Mouse (Mus musculus) gastrocnemius, postnatal 14 days (tissue): Measurements from ENCODE around the gene Hinfp. TPM values are rescaled to one million over a fixed set of nuclear protein-coding genes. Genes with fewer than 3 reads are reported as not detected.

ENCODE experiments used
- DNase-seq: peaks from one replicate; pipeline ENCODE4 v3.0.0; 2021; ENCODE audit warnings: mixed read lengths
- intact Hi-C: fragments of 180-260 bp; cut with DNase I; formaldehyde crosslinking; loops from one replicate; pipeline ENCODE4 v1.15.1; 2025; ENCODE audit warnings: low total_unique reads
- microRNA-seq, 2 experiments: library from miRNA; unstranded; fragments of <30 nt; microRNA quantifications; one replicate each; pipeline ENCODE4 v1.2.0; 2021
- total RNA-seq, 2 experiments: library from RNA; stranded (reverse); gene quantifications; 2 replicates each; pipeline ENCODE4 v1.2.3; 2021

The Hinfp gene
- total RNA-seq, 2 experiments from 2014 or later = 5.8 to 6.0 TPM

DNA sequence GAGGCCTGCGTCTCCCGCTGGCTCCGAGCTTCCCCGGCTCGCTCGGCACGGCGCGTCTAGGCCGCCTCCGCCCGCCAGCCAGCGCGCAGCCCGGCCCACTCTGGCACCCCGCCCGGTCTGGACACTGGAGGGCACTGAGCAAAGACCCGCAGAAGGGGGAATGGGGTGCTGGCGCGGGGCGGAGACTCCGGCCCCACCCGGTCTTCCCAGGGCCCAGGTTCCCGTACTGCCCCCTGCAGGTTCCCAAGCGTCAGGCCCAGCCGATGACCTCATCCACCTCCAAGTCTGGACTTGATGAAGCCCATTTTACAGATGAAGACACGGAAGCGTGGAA lies 37.5 kb downstream of the Hinfp start:
- DNase-seq = peak; percentile 93
- intact Hi-C loops = no loop called here

DNA sequence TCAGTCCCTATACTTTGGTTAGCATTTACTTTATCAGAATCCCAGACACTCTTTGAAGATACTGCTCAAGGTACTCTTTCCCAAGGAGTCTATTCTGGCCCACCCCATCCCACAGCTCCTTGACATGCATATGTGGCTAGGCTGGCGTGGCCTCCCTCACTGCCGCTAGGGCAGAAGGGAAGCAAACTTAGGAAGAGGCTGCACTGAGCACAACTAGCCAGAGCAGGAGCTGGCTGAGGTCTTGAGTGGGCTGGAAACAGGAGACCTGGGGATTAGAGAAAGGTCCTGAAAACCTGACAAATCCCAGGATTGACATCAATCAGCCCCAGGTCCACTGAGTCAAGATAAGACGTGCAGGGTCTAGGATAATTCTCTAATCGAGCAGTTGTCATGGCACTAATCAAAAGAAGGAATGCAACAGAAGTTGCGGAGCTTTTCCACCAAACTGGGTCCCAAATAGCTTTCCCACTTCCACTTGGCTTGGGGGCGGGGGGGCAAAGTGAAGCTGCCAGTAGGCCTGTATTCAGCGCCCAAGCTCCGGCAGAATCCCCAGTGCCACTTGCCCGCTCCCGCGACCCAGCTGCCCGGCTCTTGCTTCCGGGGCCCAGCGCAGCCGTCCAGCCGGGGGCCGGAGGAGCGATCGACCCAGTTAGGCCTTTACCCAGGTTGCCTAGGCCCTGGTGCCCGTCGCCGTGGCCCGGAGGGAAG lies 38.0 kb downstream of the Hinfp start:
- no peak for DNase-seq
- intact Hi-C loops = no loop called here

DNA sequence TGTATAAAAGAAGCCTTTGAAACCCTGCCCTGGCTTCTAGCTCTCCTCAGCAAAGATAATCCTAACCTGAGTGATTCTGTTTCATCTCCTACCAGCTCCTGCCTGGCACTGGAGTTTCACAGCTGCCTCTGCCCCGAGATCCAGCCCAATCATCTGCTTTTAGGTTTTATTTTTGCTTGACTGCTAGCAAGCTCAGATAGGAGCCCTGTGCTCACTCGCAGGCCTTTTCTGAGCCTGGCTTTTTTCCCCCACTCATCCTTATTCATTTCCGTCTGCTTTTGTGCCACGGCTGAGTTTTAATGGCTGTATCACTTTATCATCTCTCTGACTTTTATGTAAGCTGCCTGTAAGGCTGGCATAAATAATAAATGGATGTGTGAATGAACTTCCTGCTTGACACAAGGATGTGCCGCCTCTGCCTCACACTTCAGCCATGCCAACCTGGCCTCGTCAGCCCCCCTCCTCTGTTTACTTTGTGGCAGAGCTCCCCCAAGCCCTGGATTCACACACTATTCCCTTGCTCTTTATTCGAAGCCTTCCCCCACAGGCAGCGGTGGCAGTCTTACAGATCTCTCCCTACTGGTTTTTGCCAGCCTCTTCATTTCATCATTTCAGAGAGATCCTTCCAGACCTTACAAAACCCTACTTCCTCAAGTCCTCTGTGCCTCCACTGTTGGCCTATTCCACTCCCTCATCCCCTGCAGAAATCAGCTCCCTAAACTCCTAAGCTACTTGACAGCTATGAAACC lies 38.8 kb downstream of the Hinfp start:
- no peak for DNase-seq
- intact Hi-C loops = no loop called here

DNA sequence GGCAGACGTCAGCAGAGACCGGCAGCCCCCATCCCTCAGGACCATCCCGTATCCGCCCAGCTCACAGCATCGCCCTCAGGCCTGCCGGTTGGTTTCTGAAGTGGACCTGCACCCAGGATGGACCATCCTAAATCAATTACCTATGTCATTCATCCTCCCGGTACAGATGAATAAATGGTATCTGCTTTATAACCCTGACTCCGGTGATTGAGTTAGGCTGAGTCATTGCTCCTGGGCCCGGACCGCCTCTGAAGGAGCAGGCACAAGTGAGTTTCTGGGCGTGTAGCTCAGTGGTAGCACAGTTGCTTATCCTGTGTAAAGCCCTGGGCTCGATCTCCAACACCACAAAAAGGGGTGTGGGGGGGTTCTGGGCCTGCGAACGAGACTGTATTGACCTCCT lies 44.1 kb downstream of the Hinfp start:
- intact Hi-C loops = no loop called here
- no peak for DNase-seq

DNA sequence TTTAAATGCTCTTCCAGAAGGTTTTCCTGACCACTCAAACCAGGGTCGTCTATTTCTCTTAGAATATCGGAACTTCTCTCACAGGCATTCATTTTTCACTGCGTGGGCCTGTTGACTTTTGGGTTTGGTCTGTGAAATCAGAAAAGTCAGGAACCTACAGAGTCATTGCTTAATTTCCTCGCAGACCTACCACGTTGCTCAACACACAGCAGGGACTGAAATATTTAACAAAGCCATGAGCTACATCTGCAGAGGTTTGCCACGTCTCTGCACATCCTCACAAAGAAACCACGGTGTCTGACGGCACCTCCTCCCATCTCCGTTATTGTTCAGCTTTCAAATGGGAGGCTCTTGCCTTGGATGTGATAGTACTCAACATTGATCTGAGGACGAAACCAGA lies 46.5 kb downstream of the Hinfp start:
- no peak for DNase-seq
- intact Hi-C loops = no loop called here

DNA sequence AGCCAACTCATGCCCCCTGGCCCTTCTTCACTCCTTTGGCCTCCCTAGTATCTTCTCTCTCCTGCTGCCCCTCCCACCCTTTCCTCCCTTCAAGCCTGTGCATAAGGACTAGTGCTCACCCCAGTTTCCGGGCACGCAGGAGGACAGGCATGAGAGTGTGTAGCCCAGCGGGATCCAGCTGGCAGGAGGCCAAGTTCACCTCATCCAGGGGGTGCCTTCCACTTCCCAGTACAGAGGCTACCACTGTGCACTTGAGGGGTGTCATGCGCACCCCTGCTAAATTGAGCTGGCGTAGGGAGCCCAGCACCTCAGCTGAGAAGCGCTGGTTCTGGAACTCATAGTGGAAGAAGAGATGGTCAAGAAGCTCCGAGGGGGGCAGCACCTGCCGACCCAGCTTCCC lies 49.3 kb downstream of the Hinfp start:
- intact Hi-C loops = no loop called here
- no peak for DNase-seq

DNA sequence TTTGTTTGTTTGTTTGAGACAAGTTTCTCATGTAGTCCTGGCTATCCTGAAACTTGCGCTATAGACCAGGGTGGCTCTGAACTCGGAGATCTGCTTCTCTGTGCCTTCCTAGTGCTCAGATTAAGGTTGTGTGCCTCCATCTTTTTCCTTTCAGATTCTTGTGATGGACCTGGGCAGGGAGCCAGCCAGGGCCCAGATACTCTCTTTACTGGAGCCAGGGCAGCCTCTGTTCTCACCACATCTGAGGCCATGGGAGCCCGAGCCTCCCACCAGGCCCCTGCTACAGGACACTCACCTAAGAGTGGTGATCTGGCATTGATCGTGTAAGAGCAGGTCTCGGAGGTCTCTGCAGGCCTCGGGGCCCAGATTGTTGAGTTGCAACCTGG lies 50.3 kb downstream of the Hinfp start:
- intact Hi-C loops = no loop called here
- no peak for DNase-seq

DNA sequence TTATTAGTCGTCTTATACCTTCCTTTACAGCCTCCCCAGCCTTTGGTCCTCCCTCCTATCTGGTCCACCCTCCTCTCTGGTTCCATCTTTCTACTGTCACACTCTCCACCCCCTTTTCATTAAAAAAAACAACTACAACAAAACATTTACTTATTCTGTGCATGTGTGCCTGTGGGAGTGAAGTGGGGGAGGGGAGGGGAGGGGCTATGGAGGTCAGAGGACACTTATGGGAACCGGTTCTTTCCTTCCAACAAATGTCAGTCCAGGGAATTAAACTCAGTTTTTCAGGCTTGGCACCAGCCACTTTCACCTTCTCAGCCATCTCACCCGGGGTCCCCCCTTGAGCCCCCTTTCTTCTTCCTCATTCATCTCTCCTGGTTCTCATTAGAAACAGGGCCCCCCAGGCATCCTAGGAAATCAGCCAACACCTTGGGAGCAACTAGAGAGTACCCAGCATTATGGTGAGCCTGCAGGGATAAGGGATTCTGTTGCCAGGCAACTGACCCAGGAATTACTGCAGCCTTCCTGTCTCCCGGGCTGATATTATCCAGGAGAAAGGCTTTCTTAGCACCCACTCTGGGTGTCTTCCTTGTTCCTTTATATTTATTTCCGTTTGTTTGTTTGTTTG lies 50.8 kb downstream of the Hinfp start:
- intact Hi-C loops = loop anchor here (5.0 kb wide), 2 partner anchors 98 to 138 kb away; no protein-coding TSS in a partner anchor

DNA sequence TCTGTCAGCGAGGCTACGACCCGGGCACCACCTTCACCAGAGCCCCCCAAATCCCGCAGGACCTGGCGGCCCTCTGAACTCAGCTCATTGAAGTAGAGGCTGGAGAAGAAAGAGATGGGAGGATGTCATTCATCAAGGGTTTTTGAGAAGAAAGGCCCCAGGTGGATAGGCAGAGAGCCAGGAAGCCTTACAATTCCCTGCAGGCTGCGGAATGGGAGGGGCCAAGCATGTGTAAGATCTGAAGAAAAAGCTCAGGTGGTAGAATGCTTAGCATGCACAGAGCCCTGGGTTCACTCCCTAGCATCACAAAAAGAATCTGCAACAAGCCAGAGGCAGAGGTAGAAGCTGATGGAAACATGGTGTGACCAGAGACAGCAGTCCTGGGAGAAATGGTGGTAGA lies 52.0 kb downstream of the Hinfp start:
- intact Hi-C loops = loop anchor here (5.0 kb wide), 2 partner anchors 99 to 139 kb away; no protein-coding TSS in a partner anchor
- DNase-seq = no peak

More for the DNA sequence above, 50.8 kb downstream of the Hinfp start:
- no peak for DNase-seq

DNA sequence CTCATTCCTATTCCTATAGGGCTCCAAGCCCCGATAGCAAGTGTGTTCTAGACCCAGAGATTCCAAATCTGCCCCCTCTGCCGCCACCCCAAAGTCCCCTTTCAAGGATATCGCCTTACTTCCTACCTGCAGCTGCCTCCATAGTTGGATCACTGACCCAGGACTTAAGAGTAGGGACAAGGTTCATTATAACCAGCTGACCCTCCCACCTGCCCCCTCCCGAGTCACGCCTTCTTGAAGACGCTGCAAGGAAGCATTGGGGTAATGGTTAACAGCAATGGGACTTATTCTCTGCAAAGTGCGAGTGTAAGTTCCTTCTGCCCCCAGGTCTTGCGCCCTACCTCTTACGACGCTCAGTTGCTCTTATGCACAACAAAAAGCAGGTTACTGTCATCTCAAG lies 54.2 kb downstream of the Hinfp start, which contains the start of gene Pdzd3:
Gene Pdzd3, minus strand, starts transcription at position 158 of the 400 bp plus-strand sequence.
- no peak for DNase-seq
- intact Hi-C loops = loop anchor here (5.0 kb wide), 2 partner anchors 101 to 141 kb away; no protein-coding TSS in a partner anchor

DNA sequence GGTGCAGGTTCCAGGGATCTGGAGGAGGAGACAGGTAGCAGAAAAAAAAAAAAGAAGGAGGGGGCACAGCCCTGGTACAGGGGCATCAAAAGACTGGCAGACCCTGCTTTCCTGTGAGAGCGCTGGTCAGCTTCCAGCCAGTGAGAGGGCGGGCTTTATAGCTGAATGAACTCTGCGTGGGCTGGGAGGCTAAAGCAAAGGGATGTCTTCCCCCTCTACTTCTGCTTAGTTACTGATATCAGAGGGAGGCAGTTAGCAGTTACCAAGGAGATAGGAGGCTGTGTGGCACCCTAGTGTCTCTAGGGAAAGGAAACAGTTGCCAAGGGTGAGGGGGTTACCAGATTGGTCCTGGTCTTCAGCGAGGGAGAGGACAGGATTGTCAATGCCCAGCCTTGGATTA lies 55.0 kb downstream of the Hinfp start:
- intact Hi-C loops = loop anchor here (5.0 kb wide), 2 partner anchors 102 to 142 kb away; no protein-coding TSS in a partner anchor

DNA sequence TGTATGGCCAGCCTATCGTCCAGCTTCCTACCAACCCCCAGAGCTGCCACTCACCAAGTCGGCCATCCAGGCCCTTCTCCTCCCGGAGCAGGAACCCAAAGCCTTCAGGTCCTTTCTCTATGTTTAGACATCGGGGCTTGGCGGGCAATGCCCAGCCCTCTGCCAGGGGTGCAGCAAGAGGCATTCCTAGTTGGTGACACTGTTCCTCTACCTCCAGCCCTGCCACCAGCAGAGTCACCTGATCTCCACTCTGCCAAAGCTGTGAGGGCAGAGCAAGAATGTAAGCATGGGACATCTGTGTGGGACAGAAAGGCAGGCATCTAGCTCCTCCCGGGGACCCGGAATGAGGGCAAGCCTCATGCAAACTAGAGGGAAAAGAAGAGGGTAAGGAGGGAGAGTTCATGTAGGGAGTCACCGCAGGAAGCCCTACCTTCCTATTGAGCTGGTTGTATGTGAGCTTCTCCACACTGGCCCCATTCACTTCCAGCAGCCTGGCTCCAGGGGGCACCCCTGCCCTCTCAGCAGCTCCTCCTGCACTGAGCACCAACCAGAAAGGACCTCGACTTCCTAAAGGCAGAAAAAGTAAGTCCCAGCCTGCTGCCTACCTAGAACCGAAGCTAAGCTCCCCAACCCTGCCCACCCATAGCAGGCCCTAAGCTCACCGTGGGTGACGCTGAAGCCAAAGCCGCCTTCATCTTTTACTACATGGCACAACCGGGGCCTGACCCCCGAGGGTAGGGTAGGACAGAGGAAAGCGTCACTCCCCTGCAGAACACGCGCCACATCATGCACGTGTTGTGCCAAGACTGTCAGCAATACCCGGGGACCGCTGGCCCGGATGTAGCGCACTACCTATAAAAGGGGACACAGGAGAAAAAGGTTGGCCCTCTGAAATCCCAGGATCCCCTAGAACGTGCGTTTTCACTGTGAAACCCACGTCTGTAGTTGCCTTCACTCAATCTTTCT lies 56.0 kb downstream of the Hinfp start:
- intact Hi-C loops = loop anchor here (5.0 kb wide), 2 partner anchors 103 to 143 kb away; no protein-coding TSS in a partner anchor

More for the DNA sequence above, 55.0 kb downstream of the Hinfp start:
- no peak for DNase-seq

DNA sequence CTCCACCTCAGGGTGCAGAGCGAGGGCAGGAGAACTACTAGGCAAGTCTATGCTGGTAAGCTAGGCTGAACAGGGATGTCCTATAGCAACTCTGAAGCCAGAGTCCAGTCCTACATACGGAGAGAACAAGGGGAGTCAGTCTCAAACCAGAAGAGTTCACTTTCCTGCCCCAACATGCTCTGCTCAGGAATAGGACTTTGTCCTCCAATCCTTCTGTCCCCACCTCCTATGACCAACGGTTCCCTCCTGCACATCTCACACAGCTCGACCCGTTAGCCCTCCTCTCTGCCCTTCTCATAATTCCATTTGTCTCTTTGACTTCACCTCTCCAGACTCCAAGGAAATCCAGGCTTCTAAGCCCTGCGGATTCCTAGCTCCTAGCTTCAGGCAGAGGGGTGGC lies 57.6 kb downstream of the Hinfp start:
- intact Hi-C loops = no loop called here
- DNase-seq = no peak

More for the DNA sequence above, 56.0 kb downstream of the Hinfp start:
- DNase-seq = peak; percentile 69

DNA sequence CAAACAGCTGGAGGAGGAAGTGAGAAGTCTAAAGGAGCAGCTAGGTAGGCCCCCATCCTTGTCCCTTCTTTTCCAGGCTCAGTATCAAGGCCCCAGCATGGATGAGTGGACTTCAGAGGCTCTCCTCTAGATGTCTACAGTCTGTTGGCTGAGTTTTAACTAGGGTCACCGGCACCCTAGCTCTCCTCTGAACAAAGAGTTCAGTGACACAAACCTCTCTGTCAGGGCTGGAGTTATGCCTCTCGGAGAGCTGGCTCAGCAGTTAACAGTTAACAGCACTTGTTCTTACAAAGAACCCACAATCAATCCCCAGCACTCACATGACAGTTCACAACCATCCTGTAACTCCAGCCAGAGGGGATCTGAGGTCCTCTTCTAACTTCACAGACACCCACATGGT lies 61.9 kb downstream of the Hinfp start:
- no peak for DNase-seq
- intact Hi-C loops = no loop called here

Small RNA genes within 50 kb of the gene (microRNA-seq; reads per million reads assigned to microRNA genes)
- 0 reads per million in 2 experiments for gene Gm44335

Other genes with a start within 250 kb of the Hinfp start
- 100 to 1,000 TPM; 142 to 224 TPM for gene Usp2, start 238.7 kb downstream of the Hinfp start, total RNA-seq
- under 1 TPM in 1 of 2 experiments, not detected in 1; 0.06 TPM for gene Mfrp, start 203.9 kb downstream of the Hinfp start, total RNA-seq
- 10 to 100 TPM; 22.9 to 25.7 TPM for gene C1qtnf5, start 198.4 kb downstream of the Hinfp start, total RNA-seq
- gene Gm49380, start 192.2 kb downstream of the Hinfp start, total RNA-seq = 1 to 10 TPM in 1 of 2 experiments, under 1 TPM in 1; 0.23 to 1.2 TPM
- 1 to 10 TPM; 6.4 to 8.4 TPM for gene Rnf26, start 192.2 kb downstream of the Hinfp start, total RNA-seq
- gene Mcam, start 171.2 kb downstream of the Hinfp start, total RNA-seq = 10 to 100 TPM; 62.3 to 83.8 TPM
- 10 to 100 TPM; 12.1 to 12.8 TPM for gene Cbl, start 71.6 kb downstream of the Hinfp start, total RNA-seq
- not detected for gene Ccdc153, start 65.0 kb downstream of the Hinfp start, total RNA-seq
- under 1 TPM; 0.86 to 0.98 TPM for gene Pdzd3, start 54.2 kb downstream of the Hinfp start, total RNA-seq
- gene Nlrx1, start 37.1 kb downstream of the Hinfp start, total RNA-seq = 10 to 100 TPM; 26.0 to 26.2 TPM
- gene Abcg4, start 17.1 kb downstream of the Hinfp start, total RNA-seq = under 1 TPM; 0.58 to 0.94 TPM
- 10 to 100 TPM; 12.1 to 13.7 TPM for gene C2cd2l, start 14.6 kb upstream of the Hinfp start, total RNA-seq
- 10 to 100 TPM; 12.5 to 14.0 TPM for gene Dpagt1, start 20.3 kb upstream of the Hinfp start, total RNA-seq
- 10 to 100 TPM; 21.7 to 24.8 TPM for gene H2afx, start 29.0 kb upstream of the Hinfp start, total RNA-seq
- 10 to 100 TPM; 24.2 to 25.5 TPM for gene Hmbs, start 38.6 kb upstream of the Hinfp start, total RNA-seq
- gene Vps11, start 56.0 kb upstream of the Hinfp start, total RNA-seq = 10 to 100 TPM; 15.6 to 16.9 TPM
- 10 to 100 TPM; 25.9 to 30.6 TPM for gene Hyou1, start 73.8 kb upstream of the Hinfp start, total RNA-seq
- gene Slc37a4, start 91.2 kb upstream of the Hinfp start, total RNA-seq = 100 to 1,000 TPM; 164 to 179 TPM
- gene Rps25, start 101.5 kb upstream of the Hinfp start, total RNA-seq = 1,000 to 10,000 TPM in 1 of 2 experiments, 100 to 1,000 TPM in 1; 952 to 1,089 TPM
- 10 to 100 TPM; 17.5 to 19.9 TPM for gene Trappc4, start 101.9 kb upstream of the Hinfp start, total RNA-seq
- 1 to 10 TPM; 4.4 to 5.6 TPM for gene Ccdc84, start 112.9 kb upstream of the Hinfp start, total RNA-seq
- not detected for gene Foxr1, start 135.5 kb upstream of the Hinfp start, total RNA-seq
- under 1 TPM; 0.35 to 0.78 TPM for gene Upk2, start 149.3 kb upstream of the Hinfp start, total RNA-seq
- 10 to 100 TPM; 38.9 to 44.2 TPM for gene Bcl9l, start 177.2 kb upstream of the Hinfp start, total RNA-seq